Comparison of ENCODE assay signal across 14 mouse cellular contexts in genomic region chr13:83661166-83661565, GRCm38 (mm10).
DNase-seq lines count a peak whose midpoint lies in the region; ATAC-seq and TF ChIP-seq lines count a peak whose summit lies in the region.
"Had no signal": no experiment of that assay in that cellular context is flagged by ENCODE, and none has a peak within 500 bp of the region (broad histone marks: within the 10 kb centered on the region; RNA-seq: fewer than 3 reads in every experiment).

No protein-coding gene starts in this region.

- 54% methylated on average over 7 of the region's 7 CpGs for WGBS in midbrain, embryonic 13.5 days
- 69% methylated on average over 7 of the region's 7 CpGs for WGBS in midbrain, embryonic 11.5 days
- 15% methylated on average over 7 of the region's 7 CpGs for WGBS in forebrain, postnatal 0 days
- 46% methylated on average over 7 of the region's 7 CpGs for whole genome bisulfite sequencing in midbrain, embryonic 15.5 days
- WGBS in limb, embryonic 10.5 days, result 80% methylated on average over 7 of the region's 7 CpGs

- H3K27me3 ChIP-seq in midbrain, embryonic 13.5 days, result 0 out of 2 replicates have a peak, but pooled peaks cover 3% of the 10 kb centered on the region
- no peaks in the 10 kb centered on the region for H3K27me3 ChIP-seq in midbrain, embryonic 11.5 days (ENCODE audit: control insufficient read depth, insufficient read depth, low read length)
- no peaks in the 10 kb centered on the region for H3K27me3 ChIP-seq in forebrain, postnatal 0 days (ENCODE audit: insufficient read depth, low read length)
- H3K27me3 ChIP-seq in midbrain, embryonic 15.5 days (replicated peaks), result no peaks in the 10 kb centered on the region
- H3K27me3 ChIP-seq in limb, embryonic 10.5 days (ENCODE audit: low read depth, poor library complexity, severe bottlenecking), result no peaks in the 10 kb centered on the region

- H3K27ac ChIP-seq in midbrain, embryonic 13.5 days, result peak overlapping the region; percentile 14; the same call in 1 of the 2 replicates
- no peak overlapping the region for H3K27ac ChIP-seq in midbrain, embryonic 11.5 days (ENCODE audit: low read depth, low read length)
- H3K27ac ChIP-seq in forebrain, postnatal 0 days (ENCODE audit: low read depth, low read length), result peak overlapping the region; percentile 75
- peak overlapping the region; percentile 46; the same call in 1 of the 2 replicates for H3K27ac ChIP-seq in midbrain, embryonic 15.5 days
- no peak overlapping the region for H3K27ac ChIP-seq in limb, embryonic 10.5 days
- H3K27ac ChIP-seq: gastrocnemius, adult 2 months had no signal

- peak; percentile 55 for ATAC-seq in midbrain, embryonic 13.5 days
- ATAC-seq in midbrain, embryonic 11.5 days (ENCODE audit: low FRiP score), result no peak; the same call in 1 of the 2 replicates
- ATAC-seq in forebrain, postnatal 0 days, result peak; percentile 7; the same call in 1 of the 2 replicates
- ATAC-seq in midbrain, embryonic 15.5 days (replicated peaks), result peak; percentile 60; the same call in 1 of the 2 replicates
- ATAC-seq in cerebellum, adult (ENCODE audit: insufficient number of reproducible peaks, low FRiP score, low TSS enrichment), result no peak

- H3K9ac ChIP-seq in midbrain, embryonic 13.5 days (replicated peaks), result no peak overlapping the region
- no peak overlapping the region for H3K9ac ChIP-seq in midbrain, embryonic 11.5 days (ENCODE audit: low read length)
- H3K9ac ChIP-seq in forebrain, postnatal 0 days, result 0 out of 2 replicates have a peak overlapping the region, but pooled peaks have one; percentile 29
- no peak overlapping the region for H3K9ac ChIP-seq in midbrain, embryonic 15.5 days

- no peaks in the 10 kb centered on the region for H3K36me3 ChIP-seq in midbrain, embryonic 13.5 days
- no peaks in the 10 kb centered on the region for H3K36me3 ChIP-seq in midbrain, embryonic 11.5 days (ENCODE audit: control insufficient read depth, insufficient read depth, low read length)
- peaks cover 3% of the 10 kb centered on the region; the same call in 1 of the 2 replicates for H3K36me3 ChIP-seq in forebrain, postnatal 0 days (ENCODE audit: insufficient read depth)
- no peaks in the 10 kb centered on the region for H3K36me3 ChIP-seq in midbrain, embryonic 15.5 days (replicated peaks)
- no peaks in the 10 kb centered on the region for H3K36me3 ChIP-seq in limb, embryonic 10.5 days

- no peaks in the 10 kb centered on the region for H3K9me3 ChIP-seq in midbrain, embryonic 13.5 days
- H3K9me3 ChIP-seq in midbrain, embryonic 11.5 days (ENCODE audit: control insufficient read depth, low read length), result no peaks in the 10 kb centered on the region
- no peaks in the 10 kb centered on the region for H3K9me3 ChIP-seq in forebrain, postnatal 0 days (ENCODE audit: low read length)
- H3K9me3 ChIP-seq in midbrain, embryonic 15.5 days, result no peaks in the 10 kb centered on the region
- no peaks in the 10 kb centered on the region for H3K9me3 ChIP-seq in limb, embryonic 10.5 days (replicated peaks)

- peak overlapping the region; percentile 31; the same call in 1 of the 2 replicates for H3K4me2 ChIP-seq in midbrain, embryonic 13.5 days (replicated peaks)
- no peak overlapping the region for H3K4me2 ChIP-seq in midbrain, embryonic 11.5 days
- peak overlapping the region; percentile 35 for H3K4me2 ChIP-seq in forebrain, postnatal 0 days (ENCODE audit: low read depth)
- peak overlapping the region; percentile 27 for H3K4me2 ChIP-seq in midbrain, embryonic 15.5 days

- no peak for TF ChIP-seq CTCF in forebrain, postnatal 0 days (IDR thresholded peaks at IDR 0.05; ENCODE audit: low read depth)

- H3K4me3 ChIP-seq in midbrain, embryonic 13.5 days (replicated peaks), result 0 out of 2 replicates have a peak overlapping the region, but pooled peaks have one; percentile 7
- H3K4me3 ChIP-seq in midbrain, embryonic 11.5 days (ENCODE audit: low read depth, low read length), result no peak overlapping the region
- H3K4me3 ChIP-seq in forebrain, postnatal 0 days (ENCODE audit: low read depth, low read length), result no peak overlapping the region
- H3K4me3 ChIP-seq in midbrain, embryonic 15.5 days, result no peak overlapping the region
- no peak overlapping the region for H3K4me3 ChIP-seq in limb, embryonic 10.5 days
- H3K4me3 ChIP-seq: gastrocnemius, adult 2 months had no signal

- no peak for DNase-seq in midbrain, embryonic 11.5 days (ENCODE audit: low spot score, missing footprints)
- no peak for DNase-seq in forebrain, postnatal 0 days
- no peak for DNase-seq in limb, embryonic 10.5 days (ENCODE audit: low spot score)
- DNase-seq in spleen, postnatal 14 days (ENCODE audit: low spot score in 2 of 2), result no peak
- DNase-seq: adrenal gland, postnatal 14 days; B cell, adult 2 months; gastrocnemius, adult 2 months; kidney, adult 8-10 months; kidney, postnatal 4 days; lung, adult 2 months; lung, postnatal 36 days had no signal

- peaks cover 17% of the 10 kb centered on the region for H3K4me1 ChIP-seq in midbrain, embryonic 13.5 days (replicated peaks)
- H3K4me1 ChIP-seq in midbrain, embryonic 11.5 days (ENCODE audit: control insufficient read depth, insufficient read depth, low read length), result no peaks in the 10 kb centered on the region
- peaks cover 4% of the 10 kb centered on the region; the same call in 1 of the 2 replicates for H3K4me1 ChIP-seq in forebrain, postnatal 0 days (ENCODE audit: insufficient read depth)
- H3K4me1 ChIP-seq in midbrain, embryonic 15.5 days, result peaks cover 9% of the 10 kb centered on the region
- no peaks in the 10 kb centered on the region for H3K4me1 ChIP-seq in limb, embryonic 10.5 days

Comparison
In these comparisons a context has a peak if more than half of its experiments do, and no peak if none do; other contexts are left out.
1. ATAC-seq: peak in midbrain, embryonic 13.5 days (single experiment), forebrain, postnatal 0 days (single experiment) and midbrain, embryonic 15.5 days (single experiment); none in midbrain, embryonic 11.5 days (single experiment) and cerebellum, adult (single experiment).
2. H3K27ac ChIP-seq: peak in midbrain, embryonic 13.5 days (single experiment), forebrain, postnatal 0 days (single experiment) and midbrain, embryonic 15.5 days (single experiment); none in midbrain, embryonic 11.5 days (single experiment) and limb, embryonic 10.5 days (single experiment).